Mouse (Mus musculus) C2C12 (cell line): ENCODE results near the gene Slc22a13.

Experiments used
- CEBPB ChIP-seq: IDR thresholded peaks from one replicate; pipeline ENCODE4 v1.6.1; 2011; ENCODE audit warnings: low read depth, mild to moderate bottlenecking, control low read depth, moderate library complexity
- CTCF ChIP-seq: IDR thresholded peaks from one replicate; pipeline ENCODE4 v1.5.1; 2011; ENCODE audit not compliant: control insufficient read depth, insufficient read depth, insufficient read length
- FOSL1 ChIP-seq: IDR thresholded peaks from one replicate; pipeline ENCODE4 v1.8.0; 2011; ENCODE audit warnings: mild to moderate bottlenecking, low read length; ENCODE audit not compliant: poor library complexity, insufficient read depth, severe bottlenecking
- MAX ChIP-seq: IDR thresholded peaks from one replicate; pipeline ENCODE4 v1.6.1; 2011; ENCODE audit warnings: mild to moderate bottlenecking, control low read depth
- MYOD1 ChIP-seq: IDR thresholded peaks from one replicate; pipeline ENCODE4 v1.6.1; 2011; ENCODE audit warnings: low read depth; ENCODE audit not compliant: control insufficient read depth, insufficient read length
- MYOG ChIP-seq: IDR thresholded peaks from one replicate; pipeline ENCODE4 v1.6.1; 2011; ENCODE audit not compliant: control insufficient read depth, insufficient read length; ENCODE audit errors: extremely low read depth
- USF1 ChIP-seq: IDR thresholded peaks from one replicate; pipeline ENCODE4 v1.6.1; 2011; ENCODE audit warnings: low read depth, mild to moderate bottlenecking, control low read depth, moderate library complexity

GRCm38 (mm10) chr9:119255096-119255495 lies 46.2 kb upstream of the Slc22a13 start:
- TF ChIP-seq MYOG, result no peak
- no peak for TF ChIP-seq CTCF
- no peak for TF ChIP-seq USF1
- no peak for TF ChIP-seq CEBPB
- TF ChIP-seq MYOD1, result no peak
- TF ChIP-seq FOSL1, result no peak
- no peak for TF ChIP-seq MAX
